Mouse (Mus musculus) gastrocnemius, adult 2 months (tissue): Measurements from ENCODE around the gene Sort1. TPM values are rescaled to one million over a fixed set of nuclear protein-coding genes. Genes with fewer than 3 reads are reported as not detected.

ENCODE experiments used
- DNase-seq: peaks from one replicate; pipeline ENCODE4 v3.0.0; 2022
- H3K27ac ChIP-seq: fragments of 200-600 bp; 2 replicates; pipeline ENCODE4 v1.8.1; 2022; ENCODE audit warnings: mild to moderate bottlenecking
- H3K4me3 ChIP-seq: fragments of 200-600 bp; 2 replicates; pipeline ENCODE4 v1.8.1; 2022; ENCODE audit warnings: mild to moderate bottlenecking, moderate library complexity
- CTCF ChIP-seq: fragments of 200-600 bp; IDR thresholded peaks from 2 replicates; pipeline ENCODE4 v1.8.1; 2022; ENCODE audit warnings: antibody characterized with exemption, mild to moderate bottlenecking, moderate library complexity
- intact Hi-C: fragments of 180-260 bp; cut with DNase I; formaldehyde crosslinking; loops from one replicate; pipeline ENCODE4 v1.15.1; 2025
- total RNA-seq, 2 experiments: library from RNA; stranded (reverse); gene quantifications; 2 replicates each; pipeline ENCODE4 v1.2.3; 2021

Gene Sort1
- total RNA-seq, 2 experiments from 2014 or later: 28.4 to 56.4 TPM

DNA sequence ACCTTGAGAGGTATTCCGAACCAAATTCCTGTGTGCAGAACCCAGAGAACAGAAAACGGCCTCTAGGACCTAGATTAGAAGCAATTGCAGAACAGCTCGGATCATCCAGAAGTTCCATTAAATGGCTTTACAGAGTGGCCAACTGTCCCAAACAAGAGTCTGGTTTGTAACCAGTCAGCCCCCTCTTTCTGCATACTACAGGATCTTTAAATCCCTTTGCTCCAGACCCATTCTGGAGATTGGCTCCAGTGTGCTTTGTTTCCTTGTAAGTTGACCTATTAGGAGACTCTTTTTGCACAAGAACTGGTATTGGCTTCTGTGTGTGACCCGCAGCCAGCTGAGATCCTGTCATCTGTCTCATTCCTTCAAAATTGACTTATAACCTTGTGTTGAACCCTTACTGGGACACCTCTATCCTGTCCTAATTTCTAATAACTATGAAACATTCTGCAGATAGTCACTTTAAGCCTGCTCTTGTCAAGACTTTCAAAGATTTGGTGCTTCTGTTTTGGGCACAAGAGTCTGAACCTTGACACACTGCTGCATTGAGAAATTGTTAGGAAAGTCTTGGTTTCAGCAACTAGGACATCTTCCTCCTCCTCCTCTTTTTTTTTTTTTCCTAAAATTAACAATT lies 1.3 kb downstream of the Sort1 start:
- intact Hi-C loops: loop anchor here (2.0 kb wide), 1 partner anchor 30 kb away; no protein-coding TSS in a partner anchor
- peak overlapping the region; percentile 89 for H3K4me3 ChIP-seq
- peak overlapping the region; percentile 80 for H3K27ac ChIP-seq
- DNase-seq: no peak
- no peak for TF ChIP-seq CTCF

DNA sequence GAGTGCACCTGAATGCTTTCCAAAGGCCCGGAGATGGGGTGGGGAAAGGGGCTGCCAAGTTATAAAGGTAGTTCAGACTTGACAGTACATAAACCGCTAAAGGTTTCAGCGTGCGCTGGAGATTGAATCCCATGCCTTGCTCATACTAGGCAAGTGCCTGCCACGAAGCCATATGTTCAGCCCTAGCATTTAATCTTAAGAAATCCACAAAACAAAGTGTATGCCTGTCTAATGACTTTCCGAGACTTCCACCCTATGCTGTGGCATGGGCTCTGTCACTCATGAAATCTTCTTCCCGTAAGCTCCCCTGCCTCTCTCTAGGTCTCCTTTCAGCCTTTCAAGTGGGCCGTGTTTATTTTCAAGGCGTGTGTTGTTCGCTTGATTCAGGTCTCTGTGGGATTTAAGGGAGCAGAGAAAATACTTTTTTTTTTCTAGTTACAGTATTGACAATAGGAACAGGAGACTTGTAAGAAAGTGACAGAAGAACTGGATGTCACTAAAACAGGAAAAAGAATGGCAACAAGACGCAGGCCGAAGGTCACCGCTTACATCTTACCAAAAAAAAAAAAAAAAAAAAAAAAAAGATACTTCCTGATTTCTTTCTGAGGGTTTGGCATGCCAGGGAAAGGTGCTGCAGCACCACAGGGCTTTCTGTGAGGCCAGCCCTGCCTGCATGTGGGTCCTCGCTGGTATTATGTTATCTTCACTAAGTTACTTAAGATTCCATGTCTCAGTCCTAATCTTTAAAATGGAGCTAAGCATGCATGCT lies 3.0 kb downstream of the Sort1 start:
- DNase-seq: no peak
- intact Hi-C loops: no loop called here
- H3K27ac ChIP-seq: peak overlapping the region; percentile 80
- no peak overlapping the region for H3K4me3 ChIP-seq
- TF ChIP-seq CTCF: no peak

GRCm38 (mm10) chr3:108287811-108288805 lies 4.2 kb downstream of the Sort1 start:
- no peak for TF ChIP-seq CTCF
- Histone ChIP-seq H3K4me3 (no peak overlapping the region), H3K27ac (peak overlapping the region; percentile 80)
- DNase-seq: no peak
- intact Hi-C loops: no loop called here

DNA sequence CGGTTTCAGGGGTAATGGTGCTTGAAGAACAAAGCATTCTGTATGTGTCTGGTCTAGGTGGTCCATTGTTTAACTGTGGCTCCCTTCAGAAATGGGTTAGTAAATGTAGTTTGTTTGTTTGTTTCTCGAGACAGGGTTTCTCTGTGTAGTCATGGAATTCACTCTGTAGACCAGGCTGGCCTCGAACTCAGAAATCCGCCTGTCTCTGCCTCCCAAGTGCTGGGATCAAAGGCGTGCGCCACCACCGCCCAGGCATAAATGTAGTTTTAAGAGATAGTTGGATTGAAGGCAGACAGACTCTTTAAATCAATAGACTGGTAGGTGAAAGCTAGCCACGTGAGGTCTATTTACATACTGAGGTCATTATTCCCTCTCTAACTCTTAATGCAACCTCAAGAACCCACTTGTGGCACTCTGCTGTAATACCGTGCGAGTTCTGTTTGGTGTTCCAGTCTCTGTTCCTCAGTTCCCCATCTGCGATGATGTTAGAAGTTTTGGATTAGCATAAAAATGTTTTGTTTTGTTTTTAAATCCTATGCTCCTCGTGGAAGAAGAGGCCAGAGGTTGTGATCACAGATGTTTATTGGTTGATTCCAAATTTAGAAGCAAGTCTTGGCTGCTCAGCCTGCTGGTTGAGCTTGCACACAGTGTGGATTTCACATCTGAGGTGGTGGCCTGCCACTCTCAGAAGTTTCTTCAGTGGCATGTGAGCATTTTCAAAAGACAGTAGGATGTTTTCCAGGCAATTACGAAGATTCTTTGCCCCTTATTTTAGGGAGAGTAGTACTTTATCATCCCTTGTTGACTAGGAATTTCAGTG lies 5.6 kb downstream of the Sort1 start:
- Histone ChIP-seq H3K4me3 (no peak overlapping the region), H3K27ac (peak overlapping the region; percentile 80)
- DNase-seq: peak; percentile 59
- intact Hi-C loops: no loop called here
- TF ChIP-seq CTCF: no peak

DNA sequence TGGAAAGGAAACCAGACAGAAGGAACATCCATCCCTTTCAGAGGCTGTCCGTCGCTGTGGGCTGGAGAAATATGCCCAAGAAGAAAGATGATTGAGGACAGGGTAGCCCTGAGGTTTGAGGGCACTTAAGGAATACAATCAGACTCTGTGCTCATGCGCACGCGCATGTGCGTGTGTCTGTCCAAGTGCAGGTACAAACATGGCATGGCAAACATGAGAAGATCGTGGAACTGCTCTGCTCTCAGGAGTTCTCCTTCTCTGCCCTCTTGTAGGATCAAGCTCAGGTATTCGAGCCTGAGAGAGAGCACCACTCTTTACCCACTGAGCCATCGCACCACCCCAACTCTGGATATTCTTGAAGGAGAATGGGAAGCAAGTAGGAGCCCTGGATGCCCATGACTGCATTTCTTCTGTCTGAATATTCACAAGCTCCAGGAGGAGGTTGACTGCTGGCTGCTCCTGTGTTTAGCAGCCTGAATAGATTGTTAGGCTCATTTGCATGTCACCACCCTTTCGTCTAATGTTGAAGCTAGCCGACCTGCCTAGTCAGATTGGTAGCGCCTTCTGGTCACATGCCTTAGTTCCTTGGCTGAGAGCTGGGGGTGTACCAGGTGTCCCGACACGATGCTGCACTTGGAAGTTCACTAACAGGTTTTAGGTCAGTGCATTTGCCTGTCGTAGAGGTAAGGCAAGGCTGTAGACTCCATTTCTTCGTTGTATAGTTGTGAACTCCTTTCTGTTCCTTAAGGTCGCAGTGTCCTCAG lies 7.3 kb downstream of the Sort1 start:
- H3K4me3 ChIP-seq: no peak overlapping the region
- no peak for DNase-seq
- intact Hi-C loops: no loop called here
- TF ChIP-seq CTCF: no peak
- H3K27ac ChIP-seq: peak overlapping the region; percentile 80

- no peak for TF ChIP-seq CTCF
- H3K27ac ChIP-seq: peak overlapping the region; percentile 81
- no peak overlapping the region for H3K4me3 ChIP-seq
- intact Hi-C loops: no loop called here
- DNase-seq: no peak
Observed at GRCm38 (mm10) chr3:108294398-108294797, 10.5 kb downstream of the Sort1 start.

- no peak for TF ChIP-seq CTCF
- peak; percentile 82 for DNase-seq
- peak overlapping the region; percentile 81 for H3K27ac ChIP-seq
- peak overlapping the region; percentile 55 for H3K4me3 ChIP-seq
- intact Hi-C loops: loop anchor here (2.0 kb wide), 1 partner anchor 17 kb away; no protein-coding TSS in a partner anchor
Observed at GRCm38 (mm10) chr3:108295379-108296219, 11.7 kb downstream of the Sort1 start.

- peak overlapping the region; percentile 55 for H3K4me3 ChIP-seq
- peak; percentile 85 for DNase-seq
- H3K27ac ChIP-seq: peak overlapping the region; percentile 81
- intact Hi-C loops: loop anchor here (2.0 kb wide), 1 partner anchor 16 kb away; no protein-coding TSS in a partner anchor
- TF ChIP-seq CTCF: no peak
Observed at GRCm38 (mm10) chr3:108296220-108297049, 12.6 kb downstream of the Sort1 start.

DNA sequence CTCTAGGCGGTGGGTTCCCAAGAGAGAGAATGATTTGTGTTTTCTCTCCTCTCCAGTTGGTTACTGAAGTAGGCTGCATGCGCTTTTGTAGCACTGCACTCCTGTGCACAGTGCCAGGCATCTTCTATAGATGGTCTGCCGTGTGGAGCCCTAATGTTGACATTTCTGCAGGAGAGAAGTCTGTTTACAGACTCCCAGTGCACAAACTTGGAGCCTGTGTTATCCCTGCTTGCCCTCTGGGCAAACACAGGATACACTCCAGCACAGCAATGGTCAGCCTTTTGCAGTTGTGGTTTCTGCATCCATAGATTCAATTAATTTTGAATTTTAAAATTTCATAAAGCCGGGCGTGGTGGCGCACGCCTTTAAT lies 13.2 kb downstream of the Sort1 start:
- intact Hi-C loops: loop anchor here (2.0 kb wide), 1 partner anchor 16 kb away; no protein-coding TSS in a partner anchor

More for the DNA sequence above, 13.2 kb downstream of the Sort1 start:
- H3K4me3 ChIP-seq: peak overlapping the region; percentile 55
- peak overlapping the region; percentile 81 for H3K27ac ChIP-seq
- no peak for DNase-seq
- no peak for TF ChIP-seq CTCF
